Mouse (Mus musculus) frontal cortex, adult (tissue): ENCODE results near the gene Secisbp2.

ENCODE experiments used
- ATAC-seq: cut with Nextera tagmentation; 2 replicates; pipeline ENCODE4 v1.9.2; 2017; ENCODE audit warnings: mild to moderate bottlenecking, moderate library complexity, mixed read lengths; ENCODE audit not compliant: low TSS enrichment

Gene Secisbp2

DNA sequence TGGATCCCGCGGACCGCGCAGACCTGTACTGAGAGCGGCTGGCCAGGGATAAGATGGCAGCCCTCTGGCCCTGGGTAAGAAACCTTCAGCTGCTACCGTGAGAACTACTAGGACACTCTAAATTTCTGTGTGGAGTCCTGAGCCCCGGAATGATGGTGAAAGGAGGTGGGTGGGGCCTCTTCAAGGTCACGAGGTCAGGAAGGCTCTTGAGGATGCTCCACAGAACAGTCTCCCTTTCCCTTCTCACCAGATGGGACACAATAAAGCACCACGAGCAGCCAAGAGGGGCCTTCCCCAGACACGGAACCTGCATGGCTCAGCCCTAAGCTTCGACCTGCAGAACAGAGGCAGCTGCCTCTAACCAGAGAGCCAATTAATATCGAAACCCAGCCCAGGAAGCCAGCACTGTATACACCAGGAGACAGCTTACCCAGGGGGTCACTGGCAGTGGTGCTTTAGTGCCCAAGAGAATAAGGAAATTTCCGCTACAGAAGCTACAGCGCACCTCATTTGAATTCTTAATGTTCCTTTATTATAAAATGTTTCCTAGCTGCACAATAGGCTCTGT lies 80.7 kb downstream of the Secisbp2 start:
- ATAC-seq, result no peak
